Mouse (Mus musculus): ENCODE data around the gene Olfr569.

Gene Olfr569

DNA sequence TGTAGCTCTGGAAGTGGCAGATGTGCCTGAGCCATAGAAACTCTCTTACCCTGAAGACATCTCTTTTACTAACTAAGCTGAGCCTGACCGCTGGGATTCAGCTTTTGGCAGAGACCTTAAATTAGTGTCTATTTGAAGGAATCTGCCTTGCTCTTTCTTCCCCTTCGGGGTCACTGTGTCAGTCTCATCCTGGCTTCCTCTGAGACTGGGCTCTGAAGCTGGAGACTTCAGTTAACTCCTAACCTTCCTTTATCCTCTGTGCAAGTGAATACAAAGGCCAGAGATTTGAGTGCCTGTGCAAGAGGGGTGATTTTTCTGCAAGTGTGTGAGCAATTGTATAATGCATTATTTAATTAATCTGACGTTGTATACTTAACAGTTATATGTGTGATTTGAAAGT, at the start of gene Olfr569:
TSS of gene Olfr569 (minus strand) at position 101 of the 400 bp plus-strand sequence.
- no peak for DNase-seq (ENCODE audit: low read depth, low spot score)

DNA sequence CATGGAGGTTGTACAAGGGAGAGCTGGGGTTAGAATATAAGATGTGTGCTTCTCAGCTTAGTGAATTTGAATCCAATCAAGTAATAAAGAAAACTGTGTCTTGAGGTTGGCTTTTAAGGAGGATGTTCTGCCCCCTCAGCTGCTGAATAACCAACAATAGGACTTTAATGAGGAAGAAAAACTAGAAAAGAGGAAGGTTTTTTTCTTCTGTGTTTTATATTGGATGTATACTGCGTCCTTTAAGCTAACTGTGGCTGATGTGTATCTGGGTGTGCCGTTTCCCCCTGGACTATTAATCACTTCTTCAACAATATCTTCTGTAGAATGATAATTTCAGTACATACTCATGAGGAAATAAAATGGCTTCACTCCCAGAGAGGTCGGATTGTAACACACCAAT, 36.4 kb upstream of the Olfr569 start:
- no peak for DNase-seq (ENCODE audit: low read depth, low spot score)

DNA sequence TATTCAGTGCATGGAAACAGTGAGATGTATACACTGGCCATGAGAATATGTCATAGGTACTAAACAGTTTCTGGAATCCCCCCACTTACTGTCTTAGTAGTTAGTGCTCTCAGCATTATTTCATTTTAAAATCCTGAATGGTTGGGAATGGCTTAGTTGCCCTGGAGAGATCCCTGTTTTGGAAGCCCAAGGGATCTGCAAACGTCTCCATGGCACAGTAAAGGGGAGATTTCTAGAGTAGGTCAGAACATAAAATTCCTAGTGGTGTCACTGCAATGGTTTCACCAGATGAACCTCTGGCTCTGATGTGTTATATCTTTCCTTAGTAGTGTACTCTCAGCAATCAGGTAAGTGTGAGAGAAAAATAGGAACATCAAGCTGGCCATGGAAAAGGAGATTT, 33.4 kb upstream of the Olfr569 start, which contains the start of gene Olfr572:
TSS of gene Olfr572 (plus strand) at position 301 of the 400 bp plus-strand sequence.
- no peak for DNase-seq (ENCODE audit: low read depth, low spot score)

DNA sequence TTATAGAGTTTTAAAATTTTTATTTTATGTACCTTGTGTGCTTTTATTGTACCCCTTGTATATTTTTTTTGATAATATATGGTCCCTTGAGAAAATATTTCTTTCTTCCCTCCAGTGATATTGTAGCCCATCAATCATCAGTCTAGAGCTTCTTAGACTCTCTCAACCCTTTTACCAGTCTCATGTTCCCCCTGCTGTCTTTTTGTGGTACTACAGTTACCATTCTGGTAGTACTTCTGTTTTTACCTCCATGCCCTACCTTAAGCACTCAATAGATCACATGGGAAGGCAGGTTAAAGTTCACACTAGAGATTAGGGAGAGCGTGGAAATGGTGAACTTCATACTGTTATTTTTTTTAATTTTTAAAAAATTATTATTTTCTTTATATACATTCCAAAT, 28.9 kb upstream of the Olfr569 start:
- DNase-seq (ENCODE audit: low read depth, low spot score) = peak; percentile 62

DNA sequence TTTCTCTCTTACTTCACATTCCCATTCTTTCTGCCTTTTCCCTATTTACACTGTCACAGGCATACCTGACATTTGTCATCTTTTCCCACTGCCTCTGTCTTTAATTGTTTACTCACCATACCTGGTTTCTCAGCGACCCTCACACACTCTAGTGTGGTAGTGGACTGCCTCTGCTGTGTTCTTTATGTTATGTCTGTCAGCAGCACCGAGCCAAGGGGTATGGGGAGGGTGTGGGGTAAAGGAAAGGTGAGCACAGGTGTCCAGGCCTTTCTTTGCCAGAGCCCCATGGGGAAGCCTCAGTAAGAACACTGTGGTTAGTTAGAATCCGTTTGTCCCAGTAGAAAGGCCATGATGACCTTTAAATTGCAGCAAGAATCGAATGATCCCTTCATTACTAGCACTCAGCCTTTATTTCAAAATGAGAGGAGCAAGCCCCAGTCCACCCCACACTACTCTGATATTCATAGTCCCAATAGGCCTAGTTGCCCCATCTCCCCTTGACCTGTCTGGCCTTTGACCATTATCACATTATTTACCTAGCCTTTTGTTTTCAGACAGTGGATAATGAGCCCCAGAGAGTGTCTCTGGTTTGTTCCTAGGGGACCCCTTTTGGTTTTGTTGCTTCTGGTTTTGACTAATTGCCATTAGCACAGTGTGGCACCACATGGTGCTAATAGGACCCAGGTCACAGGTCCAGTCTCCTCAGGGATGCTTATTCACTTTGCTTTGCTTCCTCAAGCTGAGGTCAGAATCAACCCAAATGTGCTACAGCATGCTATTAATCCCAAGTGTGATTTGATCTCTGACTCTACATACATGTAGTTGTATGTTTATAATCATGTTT, 26.6 kb upstream of the Olfr569 start, which contains the start of gene Olfr571:
TSS of gene Olfr571 (minus strand) at position 505 of the 844 bp plus-strand sequence.
- DNase-seq (ENCODE audit: low read depth, low spot score) = no peak

DNA sequence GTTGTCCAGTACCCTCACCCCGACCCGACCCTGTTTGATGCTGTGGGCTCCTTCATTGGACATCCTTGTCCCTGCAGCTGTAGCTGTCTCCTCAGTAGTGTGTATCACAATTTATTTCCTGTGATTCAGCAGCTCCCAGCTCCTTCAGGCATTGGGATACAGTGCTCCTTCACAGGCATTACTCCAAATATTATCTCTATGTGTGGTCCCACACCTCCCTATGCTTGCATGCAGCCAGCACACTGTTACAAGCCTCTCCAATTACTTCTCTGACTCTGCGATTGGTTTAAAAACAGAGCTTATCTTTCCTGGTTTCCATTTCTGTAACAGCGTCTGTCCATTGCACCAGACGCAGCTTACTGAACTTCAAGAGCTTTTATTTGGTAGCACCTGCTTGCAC, 25.7 kb upstream of the Olfr569 start:
- DNase-seq (ENCODE audit: low read depth, low spot score) = no peak

DNA sequence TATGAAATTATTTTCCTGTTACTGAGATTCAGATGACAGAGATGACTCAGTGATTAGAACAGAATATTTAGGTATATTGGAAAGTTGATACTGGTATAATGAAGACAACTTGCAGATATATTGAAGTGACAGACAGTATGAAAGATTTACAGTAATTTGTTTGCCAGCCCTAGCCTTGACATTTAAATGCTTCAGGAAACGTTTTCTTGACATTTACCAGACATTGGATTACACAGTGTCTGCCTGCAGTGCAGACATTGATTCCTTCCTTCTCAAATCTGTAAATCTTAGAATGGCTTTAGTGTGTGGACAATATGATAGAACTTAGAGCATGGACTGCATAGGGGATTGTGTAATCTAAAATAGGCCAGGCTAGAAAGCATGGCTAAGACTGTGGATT, 24.6 kb upstream of the Olfr569 start:
- no peak for DNase-seq (ENCODE audit: low read depth, low spot score)

DNA sequence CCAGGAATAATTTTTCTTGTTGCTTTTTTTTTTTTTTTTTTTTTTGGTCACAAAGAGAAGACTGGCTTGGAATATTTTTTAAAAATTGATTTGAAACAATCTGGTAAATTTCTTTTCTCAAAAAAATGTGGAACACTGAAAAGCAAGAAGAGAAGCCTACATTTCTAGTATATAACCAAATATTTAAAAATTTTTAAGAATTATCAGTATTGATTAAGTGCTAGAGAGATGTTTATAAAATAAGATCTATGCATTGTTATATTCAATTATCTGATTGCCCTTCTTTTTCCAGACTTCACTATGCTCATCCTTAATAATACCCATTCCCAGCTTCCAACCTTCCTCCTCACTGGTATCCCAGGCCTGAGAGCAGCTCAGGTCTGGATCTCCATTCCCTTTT, 13.9 kb downstream of the Olfr569 start, which contains the start of gene Olfr568:
TSS of gene Olfr568 (plus strand) at position 301 of the 400 bp plus-strand sequence.
- no peak for DNase-seq (ENCODE audit: low read depth, low spot score)

DNA sequence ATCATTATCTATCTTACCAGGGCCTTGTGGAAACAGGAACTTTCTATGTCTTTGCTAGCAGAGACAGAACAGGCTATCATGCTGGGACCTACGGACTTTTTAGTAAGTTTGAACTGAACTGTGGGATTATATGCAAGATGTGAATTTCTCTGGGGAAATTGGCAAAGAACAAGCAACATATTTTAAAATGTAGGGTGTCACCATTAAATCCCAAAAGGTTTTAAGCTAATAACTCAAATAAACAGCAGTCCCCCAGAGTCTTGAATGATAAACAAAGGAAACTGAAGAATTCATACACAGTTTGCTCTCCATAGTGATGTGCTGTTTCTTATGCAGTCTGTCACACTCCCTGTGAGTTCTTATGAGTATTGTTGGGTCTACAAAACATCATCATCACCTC, 32.0 kb downstream of the Olfr569 start, which contains the start of gene Olfr566:
TSS of gene Olfr566 (minus strand) at position 101 of the 400 bp plus-strand sequence.
- DNase-seq (ENCODE audit: low read depth, low spot score) = no peak

DNA sequence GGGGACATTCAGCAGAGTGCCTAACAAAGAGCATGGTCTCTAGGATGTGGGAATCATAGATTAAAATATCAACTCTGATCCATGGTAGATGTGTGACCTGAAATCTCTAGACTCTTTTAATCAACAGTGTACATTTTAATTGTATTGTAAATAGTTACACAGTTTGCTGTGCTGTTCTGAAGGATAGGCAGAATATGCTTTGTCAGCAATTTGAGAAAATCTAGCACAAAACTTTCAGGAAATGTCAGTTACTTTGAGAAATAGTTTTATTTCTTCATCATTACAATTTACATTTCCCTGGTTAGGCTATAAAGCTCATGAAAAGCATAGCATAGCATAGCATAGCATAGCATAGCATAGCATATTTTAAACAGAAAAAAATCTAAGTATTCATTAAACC, 34.9 kb downstream of the Olfr569 start:
- DNase-seq (ENCODE audit: low read depth, low spot score) = no peak

All from R1 (cell line).